Mouse (Mus musculus): ENCODE data around the gene Oma1. TPM values are rescaled to one million over a fixed set of nuclear protein-coding genes. Genes with fewer than 3 reads are reported as not detected.

The Oma1 gene
- polyA plus RNA-seq (2015; fragmentation: Illumina TruSeq; extraction: RNeasy Lipid Tissue Mini Kit (QIAGEN cat#74804); ENCODE audit: insufficient read depth, low replicate concordance), result 22.8 TPM

DNA sequence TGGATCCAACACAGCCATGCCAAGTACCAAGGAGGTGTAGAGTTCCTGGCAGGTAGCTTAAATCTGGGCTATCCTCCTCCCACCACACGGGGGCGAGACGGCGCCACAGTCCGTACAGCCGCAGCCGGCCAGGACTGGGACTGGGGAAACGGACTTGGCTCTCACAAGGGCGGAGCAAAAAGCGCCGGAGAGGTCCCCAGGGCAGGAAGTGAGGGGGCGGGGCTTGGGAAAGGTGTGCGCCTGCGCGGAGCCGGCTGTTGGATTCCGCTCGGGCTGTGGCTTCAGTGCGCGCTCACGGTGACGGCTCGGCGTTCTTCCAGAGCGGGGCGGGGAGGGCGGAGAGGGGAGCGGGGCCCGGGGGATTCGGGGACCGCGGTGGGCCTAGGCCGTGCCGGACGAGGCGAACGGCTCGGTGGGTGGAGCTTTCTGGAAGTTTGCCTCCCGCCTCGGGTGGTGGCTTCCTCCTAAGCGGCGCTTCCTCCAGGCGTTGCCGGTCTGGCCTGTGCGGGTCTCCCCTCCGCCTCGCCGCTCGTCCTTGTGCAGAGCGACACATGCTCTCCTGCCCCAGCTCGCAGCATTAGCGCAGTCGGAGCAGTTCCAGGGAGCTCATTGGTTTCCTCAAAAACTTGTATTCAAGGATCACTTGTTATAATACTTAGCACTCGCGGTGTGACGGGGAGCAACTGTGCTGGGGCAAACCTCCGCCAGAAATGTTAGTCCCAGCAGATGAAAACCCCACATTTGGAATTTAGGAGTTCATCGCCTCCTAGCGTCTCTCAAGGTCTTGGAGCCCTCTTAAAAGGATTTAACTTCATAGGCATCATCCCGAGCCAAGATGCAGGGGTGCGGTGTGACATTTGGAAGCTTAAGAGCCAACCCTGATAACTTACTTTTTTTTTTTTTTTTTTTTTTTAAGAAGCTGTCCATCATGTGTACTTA lies at the start of gene Oma1:
TSS of gene Oma1 (plus strand) at position 226 of the 939 bp plus-strand sequence.

DNA sequence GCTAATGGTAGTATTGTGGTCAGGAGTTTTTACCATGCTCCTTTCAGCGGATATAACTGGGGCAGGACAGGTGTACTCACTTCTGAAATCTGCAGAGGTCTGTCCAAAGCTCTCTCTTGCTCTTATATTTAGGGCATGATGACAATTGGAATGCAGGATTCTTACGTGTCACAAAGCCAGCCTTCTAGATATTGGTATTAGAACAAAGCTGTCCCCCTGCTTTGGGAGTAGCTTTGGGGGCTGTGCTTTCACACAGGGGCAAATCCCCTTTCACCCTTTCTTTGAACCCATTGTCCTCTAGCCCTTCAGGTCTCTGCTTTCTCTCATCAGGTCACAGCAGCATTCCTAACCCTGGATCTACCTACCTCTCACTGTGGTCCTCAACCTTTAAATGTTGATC lies 22.8 kb upstream of the Oma1 start, which contains the start of gene 4921539E11Rik:
TSS of gene 4921539E11Rik (minus strand) at position 101 of the 400 bp plus-strand sequence.

Other genes with a start within 250 kb of the Oma1 start
- 106 TPM for gene Mier1, start 199.4 kb upstream of the Oma1 start, polyA plus RNA-seq (2015; fragmentation: Illumina TruSeq; extraction: RNeasy Lipid Tissue Mini Kit (QIAGEN cat#74804); ENCODE audit: insufficient read depth, low replicate concordance)
- 5.8 TPM for gene Wdr78, start 199.3 kb upstream of the Oma1 start, polyA plus RNA-seq (2015; fragmentation: Illumina TruSeq; extraction: RNeasy Lipid Tissue Mini Kit (QIAGEN cat#74804); ENCODE audit: insufficient read depth, low replicate concordance)
- 9.0 TPM for gene Slc35d1, start 98.6 kb upstream of the Oma1 start, polyA plus RNA-seq (2015; fragmentation: Illumina TruSeq; extraction: RNeasy Lipid Tissue Mini Kit (QIAGEN cat#74804); ENCODE audit: insufficient read depth, low replicate concordance)
- not detected for gene 4921539E11Rik, start 22.9 kb upstream of the Oma1 start, polyA plus RNA-seq (2015; fragmentation: Illumina TruSeq; extraction: RNeasy Lipid Tissue Mini Kit (QIAGEN cat#74804); ENCODE audit: insufficient read depth, low replicate concordance)